Mouse (Mus musculus): Measurements from ENCODE around the gene Dapp1.
"Not testable (repeated sequence)": the region's sequence is repeated elsewhere in the genome, so short reads cannot be mapped to it uniquely, and the experiment has no call there.

Gene Dapp1

GRCm38 (mm10) chr3:137989405-137989804 is 8.1 kb upstream of the Dapp1 start:
- DNase-seq (ENCODE audit: low spot score in 2 of 2) = no peak

GRCm38 (mm10) chr3:137980435-137981381 is 637 bp downstream of the Dapp1 start:
- DNase-seq (ENCODE audit: low spot score in 2 of 2) = no peak

- DNase-seq (ENCODE audit: low spot score in 2 of 2) = no peak
Measured at GRCm38 (mm10) chr3:137978233-137978632, 3.1 kb downstream of the Dapp1 start.

GRCm38 (mm10) chr3:137977629-137978041 is 3.7 kb downstream of the Dapp1 start:
- peak in 1 of 2 experiments; percentile 25 for DNase-seq (ENCODE audit: low spot score in 2 of 2)

- no peak for DNase-seq (ENCODE audit: low spot score in 2 of 2)
Measured at GRCm38 (mm10) chr3:137976943-137977628, 4.3 kb downstream of the Dapp1 start.

GRCm38 (mm10) chr3:137975856-137976423 is 5.4 kb downstream of the Dapp1 start:
- no peak for DNase-seq (ENCODE audit: low spot score in 2 of 2)

GRCm38 (mm10) chr3:137975435-137975834 is 5.9 kb downstream of the Dapp1 start:
- DNase-seq (ENCODE audit: low spot score in 2 of 2) = no peak

- no peak for DNase-seq (ENCODE audit: low spot score in 2 of 2)
Measured at GRCm38 (mm10) chr3:137974306-137974705, 7.0 kb downstream of the Dapp1 start.

GRCm38 (mm10) chr3:137972989-137973388 is 8.4 kb downstream of the Dapp1 start:
- no peak for DNase-seq (ENCODE audit: low spot score in 2 of 2)

- DNase-seq (ENCODE audit: low spot score in 2 of 2) = no peak
Measured at GRCm38 (mm10) chr3:137972224-137972623, 9.1 kb downstream of the Dapp1 start.

GRCm38 (mm10) chr3:137969951-137970350 is 11.4 kb downstream of the Dapp1 start:
- no peak for DNase-seq (ENCODE audit: low spot score in 2 of 2)

- no peak for DNase-seq (ENCODE audit: low spot score in 2 of 2)
Measured at GRCm38 (mm10) chr3:137968820-137969486, 12.4 kb downstream of the Dapp1 start.

GRCm38 (mm10) chr3:137968105-137968819 is 13.1 kb downstream of the Dapp1 start:
- no peak for DNase-seq (ENCODE audit: low spot score in 2 of 2)

GRCm38 (mm10) chr3:137964014-137964413 is 17.3 kb downstream of the Dapp1 start:
- DNase-seq (ENCODE audit: low spot score in 2 of 2) = not testable (repeated sequence)

- no peak for DNase-seq (ENCODE audit: low spot score in 2 of 2)
Measured at GRCm38 (mm10) chr3:137963508-137963907, 17.8 kb downstream of the Dapp1 start.

- no peak for DNase-seq (ENCODE audit: low spot score in 2 of 2)
Measured at GRCm38 (mm10) chr3:137961736-137962385, 19.5 kb downstream of the Dapp1 start.

- no peak for DNase-seq (ENCODE audit: low spot score in 2 of 2)
Measured at GRCm38 (mm10) chr3:137959456-137959855, 21.9 kb downstream of the Dapp1 start.

GRCm38 (mm10) chr3:137958352-137958751 is 23.0 kb downstream of the Dapp1 start:
- DNase-seq (ENCODE audit: low spot score in 2 of 2) = no peak

GRCm38 (mm10) chr3:137957864-137958263 is 23.5 kb downstream of the Dapp1 start:
- no peak for DNase-seq (ENCODE audit: low spot score in 2 of 2)

- DNase-seq (ENCODE audit: low spot score in 2 of 2) = no peak
Measured at GRCm38 (mm10) chr3:137955560-137956081, 25.7 kb downstream of the Dapp1 start.
